Mouse (Mus musculus) forebrain, embryonic 12.5 days (tissue): ENCODE data around the gene Gabrr1. TPM values are rescaled to one million over a fixed set of nuclear protein-coding genes. Genes with fewer than 3 reads are reported as not detected.
A peak's percentile ranks its signal among the peaks of the same experiment; 100 is the strongest.

Experiments
- ATAC-seq: fragments of 200-750 bp; cut with Nextera tagmentation; 2 replicates; pipeline ENCODE4 v1.8.0; 2017; ENCODE audit warnings: moderate TSS enrichment; ENCODE audit not compliant: low FRiP score
- H3K27ac ChIP-seq: fragments of 300-500 bp; sonication (generic); 2 replicates; pipeline ENCODE4 v1.5.1; 2016; ENCODE audit warnings: mild to moderate bottlenecking
- H3K27me3 ChIP-seq: fragments of 300-500 bp; sonication (generic); 2 replicates; pipeline ENCODE4 v1.6.1; 2016; ENCODE audit warnings: mild to moderate bottlenecking
- H3K36me3 ChIP-seq: fragments of 300-500 bp; sonication (generic); replicated peaks from 2 replicates; pipeline ENCODE4 v1.6.1; 2016; ENCODE audit warnings: mild to moderate bottlenecking
- H3K4me1 ChIP-seq: fragments of 300-500 bp; sonication (generic); 2 replicates; pipeline ENCODE4 v1.6.1; 2016
- H3K4me2 ChIP-seq: fragments of 300-500 bp; sonication (generic); 2 replicates; pipeline ENCODE4 v1.6.1; 2016; ENCODE audit warnings: mild to moderate bottlenecking, moderate library complexity
- H3K4me3 ChIP-seq: fragments of 300-500 bp; sonication (generic); replicated peaks from 2 replicates; pipeline ENCODE4 v1.5.1; 2016; ENCODE audit warnings: mild to moderate bottlenecking
- H3K9ac ChIP-seq: fragments of 300-500 bp; sonication (generic); 2 replicates; pipeline ENCODE4 v1.6.1; 2016; ENCODE audit warnings: mild to moderate bottlenecking
- H3K9me3 ChIP-seq: fragments of 300-500 bp; sonication (generic); 2 replicates; pipeline ENCODE4 v1.6.1; 2016
- WGBS: fragments of 180-500 bp; shearing (Covaris S2); methylation state at CpG from one replicate; pipeline ENCODE4 v1.1.7; 2016; 5-methylcytosine and 5-hydroxymethylcytosine counted together
- polyA plus RNA-seq: library from polyadenylated mRNA; unstranded; fragments of >200 nt; fragmentation: Nextera tagmentation; extraction: Ambion mirVana; gene quantifications from 2 replicates; pipeline ENCODE4 v1.2.1, GENCODE M21; 2016

The Gabrr1 gene
- polyA plus RNA-seq, 1 experiment from 2014 or later, result 0.13 TPM

GRCm38 (mm10) chr4:33152087-33153038 is 20.0 kb downstream of the Gabrr1 start:
- WGBS, result 86% methylated on average over 26 of the region's 26 CpGs
- no peaks in the 10 kb centered on the region for H3K9me3 ChIP-seq

GRCm38 (mm10) chr4:33183477-33183876 is 51.2 kb downstream of the Gabrr1 start:
- no peak for ATAC-seq
- Histone ChIP-seq H3K9ac (no peak overlapping the region), H3K9me3 (no peaks in the 10 kb centered on the region), H3K4me3 (no peak overlapping the region), H3K4me2 (no peak overlapping the region), H3K27ac (no peak overlapping the region), H3K36me3 (no peaks in the 10 kb centered on the region; the same call in 1 of the 2 replicates), H3K4me1 (0 out of 2 replicates have a peak, but pooled peaks cover 4% of the 10 kb centered on the region), H3K27me3 (peaks cover 7% of the 10 kb centered on the region; the same call in 1 of the 2 replicates)
- WGBS, result 85% methylated on average over 5 of the region's 5 CpGs

More at GRCm38 (mm10) chr4:33152087-33153038, 20.0 kb downstream of the Gabrr1 start:
- Histone ChIP-seq H3K9ac (no peak overlapping the region), H3K4me2 (no peak overlapping the region), H3K4me3 (no peak overlapping the region), H3K27me3 (0 out of 2 replicates have a peak, but pooled peaks cover 2% of the 10 kb centered on the region), H3K4me1 (peaks cover under 1% of the 10 kb centered on the region; the same call in 1 of the 2 replicates), H3K27ac (no peak overlapping the region), H3K36me3 (no peaks in the 10 kb centered on the region)
- no peak for ATAC-seq

GRCm38 (mm10) chr4:33188164-33188563 is 55.8 kb downstream of the Gabrr1 start:
- Histone ChIP-seq H3K4me3 (peak overlapping the region; percentile 64), H3K9me3 (no peaks in the 10 kb centered on the region), H3K4me2 (peak overlapping the region; percentile 89), H3K4me1 (0 out of 2 replicates have a peak, but pooled peaks cover 4% of the 10 kb centered on the region), H3K27ac (no peak overlapping the region), H3K36me3 (no peaks in the 10 kb centered on the region), H3K27me3 (peaks cover 7% of the 10 kb centered on the region; the same call in 1 of the 2 replicates), H3K9ac (no peak overlapping the region)
- 20% methylated on average over 9 of the region's 9 CpGs for WGBS
- no peak for ATAC-seq

- peak overlapping the region; percentile 72 for H3K9ac ChIP-seq
- under 1% methylated on average over 121 of the region's 123 CpGs for WGBS
- H3K36me3 ChIP-seq, result no peaks in the 10 kb centered on the region
- peak; percentile 92 for ATAC-seq
- 0 out of 2 replicates have a peak, but pooled peaks cover 4% of the 10 kb centered on the region for H3K4me1 ChIP-seq
- peak overlapping the region; percentile 64 for H3K4me3 ChIP-seq
- peak overlapping the region; percentile 87 for H3K27ac ChIP-seq
- no peaks in the 10 kb centered on the region for H3K9me3 ChIP-seq
- peaks cover 7% of the 10 kb centered on the region; the same call in 1 of the 2 replicates for H3K27me3 ChIP-seq
- peak overlapping the region; percentile 89 for H3K4me2 ChIP-seq
Observed at GRCm38 (mm10) chr4:33188781-33189734, 56.7 kb downstream of the Gabrr1 start.

- Histone ChIP-seq H3K36me3 (no peaks in the 10 kb centered on the region), H3K4me1 (0 out of 2 replicates have a peak, but pooled peaks cover 4% of the 10 kb centered on the region), H3K4me3 (peak within 1 kb of the TSS; percentile 64), H3K4me2 (peak within 1 kb of the TSS; percentile 89), H3K9ac (peak within 1 kb of the TSS; percentile 72), H3K9me3 (no peaks in the 10 kb centered on the region), H3K27me3 (peaks cover 7% of the 10 kb centered on the region; the same call in 1 of the 2 replicates), H3K27ac (peak within 1 kb of the TSS; percentile 87)
- no peak for ATAC-seq
- WGBS, result 17% methylated on average over 6 of the region's 6 CpGs
Observed at GRCm38 (mm10) chr4:33189735-33190036, 57.4 kb downstream of the Gabrr1 start, which contains the start of gene Pm20d2. Pm20d2 (minus strand) TSS chr4:33189737.

- no peak overlapping the region for H3K4me3 ChIP-seq
- no peaks in the 10 kb centered on the region for H3K9me3 ChIP-seq
- H3K4me1 ChIP-seq, result peaks cover 3% of the 10 kb centered on the region; the same call in 1 of the 2 replicates
- no peak overlapping the region for H3K27ac ChIP-seq
- H3K36me3 ChIP-seq, result no peaks in the 10 kb centered on the region
- H3K9ac ChIP-seq, result no peak overlapping the region
- no peak for ATAC-seq
- WGBS, result 0% methylated on average over 2 of the region's 2 CpGs
- H3K4me2 ChIP-seq, result no peak overlapping the region
- no peaks in the 10 kb centered on the region for H3K27me3 ChIP-seq
Observed at GRCm38 (mm10) chr4:33198117-33198516, 65.8 kb downstream of the Gabrr1 start.

- WGBS, result 0% methylated on average over 4 of the region's 4 CpGs
- no peak overlapping the region for H3K27ac ChIP-seq
- ATAC-seq, result peak; percentile 59; the same call in 1 of the 2 replicates
Observed at GRCm38 (mm10) chr4:33204682-33205081, 72.4 kb downstream of the Gabrr1 start.

GRCm38 (mm10) chr4:33207551-33207950 is 75.2 kb downstream of the Gabrr1 start:
- H3K9ac ChIP-seq, result no peak overlapping the region

More at GRCm38 (mm10) chr4:33204682-33205081, 72.4 kb downstream of the Gabrr1 start:
- Histone ChIP-seq H3K9me3 (no peaks in the 10 kb centered on the region), H3K27me3 (peaks cover 3% of the 10 kb centered on the region; the same call in 1 of the 2 replicates), H3K9ac (no peak overlapping the region), H3K4me2 (no peak overlapping the region), H3K4me1 (peaks cover 17% of the 10 kb centered on the region), H3K4me3 (no peak overlapping the region), H3K36me3 (no peaks in the 10 kb centered on the region)

GRCm38 (mm10) chr4:33208881-33209841 is 76.8 kb downstream of the Gabrr1 start, which contains the start of gene Srsf12:
Srsf12 (plus strand) TSS chr4:33208991.
- Histone ChIP-seq H3K9ac (peak within 1 kb of the TSS; percentile 77), H3K36me3 (no peaks in the 10 kb centered on the region), H3K27ac (peak within 1 kb of the TSS; percentile 31; the same call in 1 of the 2 replicates), H3K4me1 (peaks cover 18% of the 10 kb centered on the region), H3K27me3 (peaks cover 3% of the 10 kb centered on the region; the same call in 1 of the 2 replicates), H3K4me2 (peak within 1 kb of the TSS; percentile 99), H3K9me3 (no peaks in the 10 kb centered on the region), H3K4me3 (peak within 1 kb of the TSS; percentile 69)
- peak; percentile 89 for ATAC-seq
- WGBS, result 2% methylated on average over 62 of the region's 65 CpGs

More at GRCm38 (mm10) chr4:33207551-33207950, 75.2 kb downstream of the Gabrr1 start:
- peaks cover 3% of the 10 kb centered on the region; the same call in 1 of the 2 replicates for H3K27me3 ChIP-seq
- WGBS, result 68% methylated on average over 2 of the region's 2 CpGs
- no peak overlapping the region for H3K4me3 ChIP-seq
- no peaks in the 10 kb centered on the region for H3K9me3 ChIP-seq
- H3K36me3 ChIP-seq, result no peaks in the 10 kb centered on the region
- ATAC-seq, result no peak
- H3K27ac ChIP-seq, result no peak overlapping the region
- H3K4me1 ChIP-seq, result peaks cover 18% of the 10 kb centered on the region
- H3K4me2 ChIP-seq, result no peak overlapping the region
